Mouse (Mus musculus) hindbrain, embryonic 12.5 days (tissue): ENCODE measurements around the gene Fstl4. TPM values are rescaled to one million over a fixed set of nuclear protein-coding genes. Genes with fewer than 3 reads are reported as not detected.

ENCODE experiments used
- ATAC-seq: fragments of 200-750 bp; cut with Nextera tagmentation; 2 replicates; pipeline ENCODE4 v1.8.0; 2017; ENCODE audit warnings: moderate TSS enrichment; ENCODE audit not compliant: low FRiP score
- H3K27ac ChIP-seq: fragments of 300-500 bp; sonication (generic); 2 replicates; pipeline ENCODE4 v1.5.1; 2016; ENCODE audit warnings: mild to moderate bottlenecking
- H3K27me3 ChIP-seq: fragments of 300-500 bp; sonication (generic); 2 replicates; pipeline ENCODE4 v1.6.1; 2016; ENCODE audit warnings: mild to moderate bottlenecking
- H3K36me3 ChIP-seq: fragments of 300-500 bp; sonication (generic); 2 replicates; pipeline ENCODE4 v1.6.1; 2016; ENCODE audit warnings: mild to moderate bottlenecking
- H3K4me1 ChIP-seq: fragments of 300-500 bp; sonication (generic); 2 replicates; pipeline ENCODE4 v1.6.1; 2016
- H3K4me2 ChIP-seq: fragments of 300-500 bp; sonication (generic); replicated peaks from 2 replicates; pipeline ENCODE4 v1.6.1; 2016; ENCODE audit warnings: mild to moderate bottlenecking
- H3K4me3 ChIP-seq: fragments of 300-500 bp; sonication (generic); 2 replicates; pipeline ENCODE4 v1.5.1; 2016; ENCODE audit warnings: mild to moderate bottlenecking
- H3K9ac ChIP-seq: fragments of 300-500 bp; sonication (generic); 2 replicates; pipeline ENCODE4 v1.6.1; 2016; ENCODE audit warnings: mild to moderate bottlenecking, moderate library complexity
- H3K9me3 ChIP-seq: fragments of 300-500 bp; sonication (generic); replicated peaks from 2 replicates; pipeline ENCODE4 v1.6.1; 2016; ENCODE audit warnings: mild to moderate bottlenecking
- WGBS: fragments of 180-500 bp; shearing (Covaris S2); methylation state at CpG from one replicate; pipeline ENCODE4 v1.1.7; 2016; 5-methylcytosine and 5-hydroxymethylcytosine counted together
- polyA plus RNA-seq: library from polyadenylated mRNA; unstranded; fragments of >200 nt; fragmentation: Nextera tagmentation; extraction: Ambion mirVana; gene quantifications from 2 replicates; pipeline ENCODE4 v1.2.1, GENCODE M21; 2016

Gene Fstl4
- polyA plus RNA-seq, 1 experiment from 2014 or later: 5.6 TPM

- Histone ChIP-seq H3K36me3 (no peaks in the 10 kb centered on the region), H3K27me3 (0 out of 2 replicates have a peak, but pooled peaks cover 2% of the 10 kb centered on the region), H3K9me3 (no peaks in the 10 kb centered on the region), H3K4me3 (no peak overlapping the region), H3K27ac (no peak overlapping the region), H3K4me1 (peaks cover 12% of the 10 kb centered on the region), H3K9ac (no peak overlapping the region), H3K4me2 (no peak overlapping the region)
- no peak for ATAC-seq
- 37% methylated on average over 10 of the region's 10 CpGs for WGBS
Observed at GRCm38 (mm10) chr11:53103601-53104325, 339.3 kb downstream of the Fstl4 start.

DNA sequence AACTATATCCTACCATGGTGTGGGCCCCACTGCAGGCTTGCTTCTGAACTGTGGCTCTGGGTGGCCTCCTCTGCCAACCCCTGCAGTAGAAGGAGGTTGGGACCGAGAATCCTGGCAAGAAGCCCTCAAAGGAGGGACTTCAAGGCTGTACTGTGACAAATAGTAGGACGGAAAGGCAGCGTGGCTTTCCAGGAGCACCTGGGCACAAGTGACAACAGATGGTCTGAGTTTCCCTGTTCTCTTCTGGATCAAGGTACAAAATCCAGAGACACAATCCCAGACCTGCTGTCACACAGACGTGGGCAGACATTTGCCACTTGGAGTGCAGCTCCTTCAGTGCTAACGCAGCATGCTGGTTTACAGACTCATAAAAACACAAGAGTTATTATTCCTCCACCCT is 343.3 kb downstream of the Fstl4 start:
- Histone ChIP-seq H3K36me3 (no peaks in the 10 kb centered on the region), H3K9me3 (no peaks in the 10 kb centered on the region), H3K4me1 (peaks cover 11% of the 10 kb centered on the region), H3K9ac (no peak overlapping the region), H3K27ac (no peak overlapping the region), H3K4me2 (no peak overlapping the region), H3K27me3 (no peaks in the 10 kb centered on the region), H3K4me3 (no peak overlapping the region)
- WGBS: 87% methylated on average over 5 of the region's 5 CpGs
- no peak for ATAC-seq

- Histone ChIP-seq H3K9me3 (no peaks in the 10 kb centered on the region), H3K36me3 (no peaks in the 10 kb centered on the region), H3K9ac (no peak overlapping the region), H3K27ac (no peak overlapping the region), H3K4me3 (no peak overlapping the region), H3K27me3 (no peaks in the 10 kb centered on the region), H3K4me2 (no peak overlapping the region), H3K4me1 (peaks cover 4% of the 10 kb centered on the region; the same call in 1 of the 2 replicates)
- 97% methylated on average over 6 of the region's 6 CpGs for WGBS
- no peak for ATAC-seq
Observed at GRCm38 (mm10) chr11:53108798-53109197, 344.4 kb downstream of the Fstl4 start.

GRCm38 (mm10) chr11:53109701-53110467 is 345.4 kb downstream of the Fstl4 start:
- WGBS: 70% methylated on average over 6 of the region's 6 CpGs
- Histone ChIP-seq H3K4me3 (no peak overlapping the region), H3K36me3 (no peaks in the 10 kb centered on the region), H3K9me3 (no peaks in the 10 kb centered on the region), H3K27ac (no peak overlapping the region), H3K9ac (no peak overlapping the region), H3K4me2 (no peak overlapping the region), H3K27me3 (no peaks in the 10 kb centered on the region), H3K4me1 (no peaks in the 10 kb centered on the region)
- no peak for ATAC-seq

DNA sequence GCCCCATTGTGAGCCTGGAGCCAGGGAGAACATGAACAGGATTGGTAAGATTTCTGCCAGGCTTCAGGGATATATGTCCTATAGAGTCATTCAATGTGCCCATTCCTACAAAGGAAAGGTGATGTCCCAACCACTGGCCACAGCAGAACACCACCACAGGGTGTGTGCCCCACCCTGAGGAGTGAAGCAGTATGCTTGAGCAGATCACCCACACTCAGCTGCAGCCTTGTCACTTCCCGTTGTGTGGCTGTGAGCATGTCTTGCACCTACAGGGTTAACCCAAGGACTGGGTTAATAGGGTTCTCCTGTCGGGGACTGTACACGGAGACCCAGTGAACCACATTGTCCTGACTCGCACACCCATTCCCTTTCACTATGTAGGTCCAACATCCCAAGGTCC is 351.3 kb downstream of the Fstl4 start:
- Histone ChIP-seq H3K36me3 (no peaks in the 10 kb centered on the region), H3K9me3 (no peaks in the 10 kb centered on the region), H3K9ac (no peak overlapping the region), H3K4me1 (peaks cover 8% of the 10 kb centered on the region), H3K4me2 (no peak overlapping the region), H3K27me3 (no peaks in the 10 kb centered on the region), H3K4me3 (no peak overlapping the region), H3K27ac (no peak overlapping the region)
- 84% methylated on average over 4 of the region's 4 CpGs for WGBS
- no peak for ATAC-seq

GRCm38 (mm10) chr11:53116356-53116755 is 351.9 kb downstream of the Fstl4 start:
- H3K27me3 ChIP-seq: no peaks in the 10 kb centered on the region
- no peak overlapping the region for H3K4me2 ChIP-seq
- no peaks in the 10 kb centered on the region for H3K9me3 ChIP-seq
- 76% methylated on average over 2 of the region's 2 CpGs for WGBS
- H3K4me3 ChIP-seq: no peak overlapping the region
- no peak for ATAC-seq
- no peaks in the 10 kb centered on the region for H3K36me3 ChIP-seq
- no peak overlapping the region for H3K27ac ChIP-seq
- peaks cover 11% of the 10 kb centered on the region for H3K4me1 ChIP-seq
- no peak overlapping the region for H3K9ac ChIP-seq

DNA sequence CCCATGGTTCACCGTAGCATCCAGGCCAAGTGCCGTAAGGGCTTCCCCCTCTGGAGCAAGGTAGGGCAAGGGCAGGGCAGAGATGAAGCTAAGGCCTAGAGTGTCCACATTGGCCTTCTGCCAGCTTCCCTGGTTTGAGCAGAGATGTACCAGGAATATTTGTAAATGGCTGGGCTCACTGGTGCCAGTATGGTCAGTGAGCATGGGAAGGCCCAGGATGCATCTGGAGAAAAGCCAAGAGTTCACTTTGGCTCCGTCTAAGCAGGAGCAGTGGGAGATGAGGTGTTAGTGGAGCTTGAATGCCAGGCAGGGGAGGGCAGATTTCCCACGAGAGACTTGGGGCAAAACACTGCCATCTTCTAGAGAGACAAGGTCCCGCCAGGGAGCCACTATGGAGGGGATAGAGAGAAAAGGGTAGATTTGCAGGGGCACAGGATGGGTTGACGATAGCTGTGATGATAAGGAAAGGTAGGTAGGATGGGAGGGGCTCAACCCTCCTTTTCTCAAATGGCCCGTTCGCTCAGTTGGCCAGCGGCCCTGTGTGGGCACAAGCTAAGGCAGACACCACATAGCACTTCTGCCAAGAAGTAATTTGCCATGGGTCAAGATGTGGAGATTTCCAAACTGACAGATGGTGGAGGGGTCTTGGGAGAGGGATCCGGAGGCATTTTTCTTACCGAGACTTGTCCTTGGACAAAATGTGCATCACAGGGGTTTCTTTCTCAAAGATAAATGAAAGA is 354.0 kb downstream of the Fstl4 start:
- peaks cover 12% of the 10 kb centered on the region for H3K4me1 ChIP-seq
- no peaks in the 10 kb centered on the region for H3K9me3 ChIP-seq
- no peak for ATAC-seq
- no peak overlapping the region for H3K9ac ChIP-seq
- no peaks in the 10 kb centered on the region for H3K27me3 ChIP-seq
- 92% methylated on average over 11 of the region's 11 CpGs for WGBS
- no peak overlapping the region for H3K4me3 ChIP-seq
- H3K36me3 ChIP-seq: no peaks in the 10 kb centered on the region
- no peak overlapping the region for H3K27ac ChIP-seq
- H3K4me2 ChIP-seq: no peak overlapping the region

GRCm38 (mm10) chr11:53119966-53120365 is 355.5 kb downstream of the Fstl4 start:
- WGBS: 78% methylated on average over 5 of the region's 5 CpGs
- H3K4me2 ChIP-seq: no peak overlapping the region
- no peak overlapping the region for H3K4me3 ChIP-seq
- no peak for ATAC-seq
- H3K9me3 ChIP-seq: no peaks in the 10 kb centered on the region
- H3K27me3 ChIP-seq: no peaks in the 10 kb centered on the region
- H3K4me1 ChIP-seq: peaks cover 12% of the 10 kb centered on the region
- H3K27ac ChIP-seq: no peak overlapping the region
- H3K36me3 ChIP-seq: no peaks in the 10 kb centered on the region
- H3K9ac ChIP-seq: no peak overlapping the region

DNA sequence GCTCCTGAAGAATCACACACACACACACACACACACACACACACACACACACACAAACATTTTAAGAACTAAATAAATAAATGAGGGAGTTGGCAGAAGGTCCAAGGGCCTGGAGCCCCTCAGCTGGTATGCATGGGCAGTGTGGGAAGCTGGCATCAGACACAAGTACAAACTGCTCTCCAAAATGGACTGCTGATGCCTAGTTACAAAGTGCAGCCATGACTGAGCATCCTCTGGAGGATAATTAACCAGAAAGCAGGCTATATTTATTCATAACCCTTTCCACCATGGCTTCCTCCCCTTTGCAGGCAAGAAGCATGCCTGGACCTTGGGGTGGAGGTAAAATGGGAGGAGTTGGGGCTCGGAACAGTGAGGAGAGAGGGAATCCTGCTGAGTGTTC is 356.8 kb downstream of the Fstl4 start:
- Histone ChIP-seq H3K9me3 (no peaks in the 10 kb centered on the region), H3K27ac (no peak overlapping the region), H3K4me3 (no peak overlapping the region), H3K4me2 (no peak overlapping the region), H3K36me3 (no peaks in the 10 kb centered on the region), H3K4me1 (peaks cover 12% of the 10 kb centered on the region), H3K9ac (no peak overlapping the region), H3K27me3 (no peaks in the 10 kb centered on the region)
- ATAC-seq: no peak
- 52% methylated on average over 1 of the region's 1 CpGs for WGBS

GRCm38 (mm10) chr11:53124799-53125198 is 360.4 kb downstream of the Fstl4 start:
- Histone ChIP-seq H3K4me3 (no peak overlapping the region), H3K27ac (no peak overlapping the region), H3K9ac (no peak overlapping the region), H3K9me3 (no peaks in the 10 kb centered on the region), H3K4me2 (no peak overlapping the region), H3K27me3 (no peaks in the 10 kb centered on the region), H3K4me1 (peaks cover 4% of the 10 kb centered on the region), H3K36me3 (no peaks in the 10 kb centered on the region)
- 95% methylated on average over 2 of the region's 2 CpGs for WGBS
- ATAC-seq: no peak

DNA sequence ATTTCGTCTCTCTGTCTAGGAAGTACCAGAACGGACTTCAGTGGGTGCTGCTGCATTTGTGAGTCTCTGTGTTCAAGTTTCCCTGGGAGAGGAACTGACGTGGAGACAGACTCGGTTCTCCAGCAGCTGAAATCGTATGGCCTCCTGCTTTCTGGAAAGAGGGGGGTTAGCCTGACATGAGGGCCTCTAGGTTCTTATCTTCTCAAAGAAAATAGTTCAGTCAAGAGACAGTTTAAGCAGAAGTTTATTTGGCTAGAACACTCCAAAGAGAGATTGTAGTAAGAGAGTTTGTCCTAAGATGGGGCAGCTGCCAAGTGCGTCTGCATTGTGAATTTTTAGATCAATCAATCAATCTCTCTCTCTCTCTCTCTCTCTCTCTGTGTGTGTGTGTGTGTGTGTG is 362.2 kb downstream of the Fstl4 start:
- H3K36me3 ChIP-seq: no peaks in the 10 kb centered on the region
- no peak overlapping the region for H3K4me2 ChIP-seq
- H3K4me3 ChIP-seq: no peak overlapping the region
- ATAC-seq: no peak
- H3K27ac ChIP-seq: no peak overlapping the region
- peaks cover 5% of the 10 kb centered on the region; the same call in 1 of the 2 replicates for H3K27me3 ChIP-seq
- H3K9me3 ChIP-seq: no peaks in the 10 kb centered on the region
- 0 out of 2 replicates have a peak, but pooled peaks cover 2% of the 10 kb centered on the region for H3K4me1 ChIP-seq
- H3K9ac ChIP-seq: no peak overlapping the region
- 81% methylated on average over 6 of the region's 6 CpGs for WGBS

- Histone ChIP-seq H3K27ac (no peak overlapping the region), H3K36me3 (no peaks in the 10 kb centered on the region), H3K4me1 (peaks cover 17% of the 10 kb centered on the region), H3K9ac (no peak overlapping the region), H3K4me2 (no peak overlapping the region), H3K9me3 (no peaks in the 10 kb centered on the region), H3K27me3 (peaks cover 5% of the 10 kb centered on the region; the same call in 1 of the 2 replicates), H3K4me3 (no peak overlapping the region)
- ATAC-seq: no peak
- 76% methylated on average over 2 of the region's 2 CpGs for WGBS
Observed at GRCm38 (mm10) chr11:53128661-53129060, 364.2 kb downstream of the Fstl4 start.
